Mouse (Mus musculus) B cell, adult (primary cell): ENCODE data around the gene Steap1. TPM values are rescaled to one million over a fixed set of nuclear protein-coding genes. Genes with fewer than 3 reads are reported as not detected.

Experiments used
- total RNA-seq: library from RNA; stranded (reverse); gene quantifications from 4 replicates; pipeline ENCODE4 v1.2.4, GENCODE M21; 2023; ENCODE audit not compliant: inconsistent age

Steap1 gene
- total RNA-seq, result not detected in 4 replicates

GRCm38 (mm10) chr5:5748866-5749682 is at the start of gene Steap1:
Steap1 (minus strand) TSS chr5:5749326.

GRCm38 (mm10) chr5:5693956-5694653 is 55.0 kb downstream of the Steap1 start, which contains the start of gene Steap2:
Steap2 (minus strand) TSS chr5:5694578.

Other genes with a start within 250 kb of the Steap1 start
- gene Cldn12, start 234.4 kb downstream of the Steap1 start, total RNA-seq, result 0.48 to 0.77 TPM (median 0.60 TPM) in 4 replicates
- 23.4 to 26.0 TPM (median 24.6 TPM) in 4 replicates for gene Gtpbp10, start 189.8 kb downstream of the Steap1 start, total RNA-seq
- gene Gm8773, start 175.5 kb downstream of the Steap1 start, total RNA-seq, result not detected in 4 replicates
- not detected in 4 replicates for gene Cfap69, start 85.1 kb downstream of the Steap1 start, total RNA-seq
- gene Steap2, start 54.7 kb downstream of the Steap1 start, total RNA-seq, result not detected in 4 replicates